Mouse (Mus musculus): ENCODE results near the gene Rnd2. TPM values are rescaled to one million over a fixed set of nuclear protein-coding genes. Genes with fewer than 3 reads are reported as not detected.
"Not testable (repeated sequence)": the region's sequence is repeated elsewhere in the genome, so short reads cannot be mapped to it uniquely, and the experiment has no call there.

Rnd2 gene
- polyA plus RNA-seq, 1 experiment = 19.2 TPM

DNA sequence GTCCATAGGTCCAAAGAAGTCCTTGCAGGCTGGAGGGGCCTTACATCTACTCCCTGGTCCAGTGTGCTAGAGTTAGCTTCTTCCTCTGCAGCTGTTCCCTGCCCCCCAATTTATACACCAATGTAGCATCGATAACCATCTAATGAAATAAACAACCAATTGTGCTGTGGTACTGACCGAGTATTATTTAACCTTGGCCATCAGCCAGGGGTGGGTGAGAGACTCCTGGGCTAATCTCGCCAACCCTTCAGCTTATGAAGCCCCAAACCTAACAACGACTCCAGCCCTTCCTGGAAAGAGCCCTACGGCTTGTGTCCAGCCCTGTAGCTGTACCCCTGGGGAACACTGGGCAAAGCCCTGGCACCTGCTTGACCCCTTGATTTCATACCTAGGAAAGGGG lies 9.5 kb downstream of the Rnd2 start:
- no peaks in the 10 kb centered on the region for H3K79me3 ChIP-seq (ENCODE audit: low read depth)
- H3K4me3 ChIP-seq (ENCODE audit: insufficient read depth, poor library complexity, severe bottlenecking) = no peak overlapping the region
- no peaks in the 10 kb centered on the region for H3K36me3 ChIP-seq (ENCODE audit: control insufficient read depth, insufficient read depth)
- TF ChIP-seq CTCF (IDR thresholded peaks at IDR 0.05; ENCODE audit: control insufficient read depth, insufficient read depth, insufficient read length) (no peak), USF1 (IDR thresholded peaks at IDR 0.05; ENCODE audit: low read depth) (no peak), MAX (IDR thresholded peaks at IDR 0.05) (no peak), MYOD1 (IDR thresholded peaks at IDR 0.05; ENCODE audit: control insufficient read depth, insufficient read length, low read depth) (no peak), MYOG (IDR thresholded peaks at IDR 0.05; ENCODE audit: control insufficient read depth, extremely low read depth, insufficient read length) (no peak), FOSL1 (IDR thresholded peaks at IDR 0.05; ENCODE audit: insufficient read depth, low read length, poor library complexity, severe bottlenecking) (no peak), CEBPB (IDR thresholded peaks at IDR 0.05; ENCODE audit: low read depth) (no peak)
- no peaks in the 10 kb centered on the region for H3K27me3 ChIP-seq (ENCODE audit: control insufficient read depth, insufficient read depth, insufficient read length)
- H3ac ChIP-seq (ENCODE audit: control insufficient read depth, insufficient read length, low read depth) = no peak overlapping the region
- no peaks in the 10 kb centered on the region for H3K79me2 ChIP-seq (ENCODE audit: control insufficient read depth, insufficient read depth)

DNA sequence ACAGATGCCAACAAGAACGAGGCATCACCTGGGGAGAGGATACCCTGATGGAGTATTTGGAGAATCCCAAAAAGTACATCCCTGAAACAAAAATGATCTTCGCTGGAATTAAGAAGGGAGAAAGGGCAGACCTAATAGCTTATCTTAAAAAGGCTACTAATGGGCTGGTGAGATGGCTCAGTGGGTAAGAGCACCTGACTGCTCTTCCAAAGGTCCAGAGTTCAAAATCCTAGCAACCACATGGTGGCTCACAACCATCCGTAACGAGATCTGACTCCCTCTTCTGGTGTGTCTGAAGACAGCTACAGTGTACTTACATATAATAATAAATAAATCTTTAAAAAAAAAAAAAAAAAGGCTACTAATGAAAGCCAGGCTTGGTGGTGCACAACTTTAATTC lies 11.6 kb downstream of the Rnd2 start:
- not testable (repeated sequence) for H3K27me3 ChIP-seq (ENCODE audit: control insufficient read depth, insufficient read depth, insufficient read length); H3ac ChIP-seq (ENCODE audit: control insufficient read depth, insufficient read length, low read depth); H3K79me3 ChIP-seq (ENCODE audit: low read depth); H3K79me2 ChIP-seq (ENCODE audit: control insufficient read depth, insufficient read depth); H3K36me3 ChIP-seq (ENCODE audit: control insufficient read depth, insufficient read depth); H3K4me3 ChIP-seq (ENCODE audit: insufficient read depth, poor library complexity, severe bottlenecking)

DNA sequence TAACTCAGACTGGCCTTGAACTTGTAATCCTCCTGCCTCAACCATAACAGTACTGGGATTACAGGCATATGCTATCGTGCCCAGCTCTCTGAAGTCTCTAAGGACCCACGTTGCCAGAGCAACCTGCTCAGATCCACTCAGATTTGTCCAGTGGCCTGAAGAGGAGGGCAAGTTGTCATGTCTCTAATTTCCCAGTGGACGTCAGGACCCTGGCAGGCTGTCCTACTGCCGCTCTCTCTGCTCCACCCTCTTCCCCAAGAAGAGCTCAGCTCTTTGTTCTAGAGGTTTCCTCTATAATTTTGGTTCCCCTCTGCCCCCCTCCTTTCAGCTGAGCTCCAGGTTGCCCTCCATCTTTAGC lies 12.4 kb downstream of the Rnd2 start:
- H3K4me3 ChIP-seq (ENCODE audit: insufficient read depth, poor library complexity, severe bottlenecking) = no peak overlapping the region
- H3ac ChIP-seq (ENCODE audit: control insufficient read depth, insufficient read length, low read depth) = no peak overlapping the region
- TF ChIP-seq USF1 (IDR thresholded peaks at IDR 0.05; ENCODE audit: low read depth) (no peak), FOSL1 (IDR thresholded peaks at IDR 0.05; ENCODE audit: insufficient read depth, low read length, poor library complexity, severe bottlenecking) (no peak), MYOD1 (IDR thresholded peaks at IDR 0.05; ENCODE audit: control insufficient read depth, insufficient read length, low read depth) (no peak), MYOG (IDR thresholded peaks at IDR 0.05; ENCODE audit: control insufficient read depth, extremely low read depth, insufficient read length) (no peak), CTCF (IDR thresholded peaks at IDR 0.05; ENCODE audit: control insufficient read depth, insufficient read depth, insufficient read length) (no peak), MAX (IDR thresholded peaks at IDR 0.05) (no peak), CEBPB (IDR thresholded peaks at IDR 0.05; ENCODE audit: low read depth) (no peak)
- H3K79me3 ChIP-seq (ENCODE audit: low read depth) = no peaks in the 10 kb centered on the region
- H3K36me3 ChIP-seq (ENCODE audit: control insufficient read depth, insufficient read depth) = no peaks in the 10 kb centered on the region
- H3K79me2 ChIP-seq (ENCODE audit: control insufficient read depth, insufficient read depth) = no peaks in the 10 kb centered on the region
- no peaks in the 10 kb centered on the region for H3K27me3 ChIP-seq (ENCODE audit: control insufficient read depth, insufficient read depth, insufficient read length)

DNA sequence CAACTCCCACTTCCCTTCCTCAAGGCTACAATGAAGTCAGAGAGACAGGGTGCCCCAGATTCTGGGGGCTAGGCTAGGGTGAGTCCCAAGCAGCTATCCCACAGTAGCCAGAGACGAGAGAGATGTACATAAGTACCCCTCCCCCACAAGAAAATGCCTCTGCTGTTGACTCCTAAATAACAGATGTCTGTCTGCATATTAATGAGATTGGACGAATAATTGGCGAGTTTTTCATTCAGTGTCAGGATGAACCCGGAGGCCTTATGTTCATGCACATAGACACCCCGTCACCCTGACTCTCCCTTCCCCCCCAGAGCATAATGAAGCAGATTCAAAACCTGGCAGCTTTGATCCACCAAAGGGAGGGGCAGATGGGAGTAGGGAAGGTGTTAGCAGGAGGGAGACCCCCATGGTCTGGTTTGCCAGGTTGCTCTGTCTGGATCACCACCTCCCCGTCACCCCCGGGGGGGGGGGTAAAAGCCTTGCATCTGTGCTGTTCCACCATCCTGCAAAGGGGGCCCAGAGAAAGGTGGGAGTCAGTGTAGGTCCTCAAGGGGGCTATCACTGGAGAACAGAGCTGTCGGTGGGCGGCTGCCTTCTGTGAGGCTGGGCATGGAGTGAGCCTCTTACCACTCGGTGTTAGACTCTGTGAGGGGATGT lies 12.9 kb downstream of the Rnd2 start:
- Histone ChIP-seq H3ac (ENCODE audit: control insufficient read depth, insufficient read length, low read depth) (no peak overlapping the region), H3K36me3 (ENCODE audit: control insufficient read depth, insufficient read depth) (no peaks in the 10 kb centered on the region), H3K79me3 (ENCODE audit: low read depth) (no peaks in the 10 kb centered on the region), H3K4me3 (ENCODE audit: insufficient read depth, poor library complexity, severe bottlenecking) (no peak overlapping the region), H3K27me3 (ENCODE audit: control insufficient read depth, insufficient read depth, insufficient read length) (no peaks in the 10 kb centered on the region), H3K79me2 (ENCODE audit: control insufficient read depth, insufficient read depth) (no peaks in the 10 kb centered on the region)
- TF ChIP-seq FOSL1 (IDR thresholded peaks at IDR 0.05; ENCODE audit: insufficient read depth, low read length, poor library complexity, severe bottlenecking) (no peak), MAX (IDR thresholded peaks at IDR 0.05) (no peak), CTCF (IDR thresholded peaks at IDR 0.05; ENCODE audit: control insufficient read depth, insufficient read depth, insufficient read length) (no peak), MYOD1 (IDR thresholded peaks at IDR 0.05; ENCODE audit: control insufficient read depth, insufficient read length, low read depth) (no peak), USF1 (IDR thresholded peaks at IDR 0.05; ENCODE audit: low read depth) (no peak), MYOG (IDR thresholded peaks at IDR 0.05; ENCODE audit: control insufficient read depth, extremely low read depth, insufficient read length) (no peak), CEBPB (IDR thresholded peaks at IDR 0.05; ENCODE audit: low read depth) (no peak)

DNA sequence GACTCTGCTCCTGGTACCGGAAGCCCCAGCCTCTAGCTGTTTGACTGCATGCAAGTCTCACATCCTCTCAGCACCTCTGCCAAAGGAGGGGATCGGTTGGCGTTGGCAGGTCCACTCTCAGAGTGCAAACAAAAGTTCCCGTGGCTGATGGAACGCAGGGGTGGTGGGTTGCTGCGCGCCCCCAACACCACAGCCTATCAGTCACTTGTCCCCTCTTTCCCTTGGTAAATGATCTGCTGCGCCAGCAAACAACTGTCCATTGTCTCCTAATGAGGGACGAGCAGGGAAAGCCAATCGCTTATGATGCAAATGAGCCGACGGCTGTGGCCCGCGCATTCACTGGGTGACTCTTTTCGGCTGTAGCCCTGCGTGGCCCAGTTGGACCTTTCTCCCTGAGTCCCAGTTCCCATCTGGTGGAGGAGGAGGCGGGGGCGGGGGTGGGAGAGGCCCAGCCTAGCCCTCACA lies 14.4 kb downstream of the Rnd2 start:
- H3K4me3 ChIP-seq (ENCODE audit: insufficient read depth, poor library complexity, severe bottlenecking) = no peak overlapping the region
- no peaks in the 10 kb centered on the region for H3K36me3 ChIP-seq (ENCODE audit: control insufficient read depth, insufficient read depth)
- H3ac ChIP-seq (ENCODE audit: control insufficient read depth, insufficient read length, low read depth) = no peak overlapping the region
- TF ChIP-seq FOSL1 (IDR thresholded peaks at IDR 0.05; ENCODE audit: insufficient read depth, low read length, poor library complexity, severe bottlenecking) (no peak), CTCF (IDR thresholded peaks at IDR 0.05; ENCODE audit: control insufficient read depth, insufficient read depth, insufficient read length) (no peak), CEBPB (IDR thresholded peaks at IDR 0.05; ENCODE audit: low read depth) (no peak), USF1 (IDR thresholded peaks at IDR 0.05; ENCODE audit: low read depth) (no peak), MYOD1 (IDR thresholded peaks at IDR 0.05; ENCODE audit: control insufficient read depth, insufficient read length, low read depth) (no peak), MYOG (IDR thresholded peaks at IDR 0.05; ENCODE audit: control insufficient read depth, extremely low read depth, insufficient read length) (no peak), MAX (IDR thresholded peaks at IDR 0.05) (no peak)
- no peaks in the 10 kb centered on the region for H3K79me2 ChIP-seq (ENCODE audit: control insufficient read depth, insufficient read depth)
- no peaks in the 10 kb centered on the region for H3K27me3 ChIP-seq (ENCODE audit: control insufficient read depth, insufficient read depth, insufficient read length)
- H3K79me3 ChIP-seq (ENCODE audit: low read depth) = no peaks in the 10 kb centered on the region

DNA sequence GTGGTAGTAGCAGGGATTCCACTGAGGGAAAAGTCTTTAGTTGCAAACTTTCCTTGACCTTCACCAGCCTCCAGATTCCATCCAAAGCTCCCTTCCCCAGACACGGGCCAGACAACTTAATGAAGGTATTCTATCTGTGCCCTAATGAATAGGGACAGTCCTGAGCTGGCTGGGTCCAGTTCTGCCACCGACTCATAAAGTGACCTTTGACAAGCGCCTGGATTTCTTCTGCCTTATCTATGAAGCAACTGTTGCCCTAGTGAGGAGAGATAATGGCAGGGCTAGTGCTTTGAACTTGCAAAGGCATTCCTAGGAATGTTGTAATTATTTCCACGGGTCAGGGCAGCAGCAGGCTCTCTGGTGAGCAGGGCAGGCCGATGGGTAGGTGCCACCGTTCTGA lies 16.1 kb downstream of the Rnd2 start:
- H3K27me3 ChIP-seq (ENCODE audit: control insufficient read depth, insufficient read depth, insufficient read length) = no peaks in the 10 kb centered on the region
- no peaks in the 10 kb centered on the region for H3K79me3 ChIP-seq (ENCODE audit: low read depth)
- H3ac ChIP-seq (ENCODE audit: control insufficient read depth, insufficient read length, low read depth) = no peak overlapping the region
- no peak for TF ChIP-seq CEBPB (IDR thresholded peaks at IDR 0.05; ENCODE audit: low read depth)
- TF ChIP-seq CTCF (IDR thresholded peaks at IDR 0.05; ENCODE audit: control insufficient read depth, insufficient read depth, insufficient read length) = no peak
- no peak for TF ChIP-seq MYOD1 (IDR thresholded peaks at IDR 0.05; ENCODE audit: control insufficient read depth, insufficient read length, low read depth)
- TF ChIP-seq MYOG (IDR thresholded peaks at IDR 0.05; ENCODE audit: control insufficient read depth, extremely low read depth, insufficient read length) = no peak
- TF ChIP-seq USF1 (IDR thresholded peaks at IDR 0.05; ENCODE audit: low read depth) = no peak
- no peak for TF ChIP-seq FOSL1 (IDR thresholded peaks at IDR 0.05; ENCODE audit: insufficient read depth, low read length, poor library complexity, severe bottlenecking)
- no peak for TF ChIP-seq MAX (IDR thresholded peaks at IDR 0.05)
- no peaks in the 10 kb centered on the region for H3K36me3 ChIP-seq (ENCODE audit: control insufficient read depth, insufficient read depth)
- no peak overlapping the region for H3K4me3 ChIP-seq (ENCODE audit: insufficient read depth, poor library complexity, severe bottlenecking)
- H3K79me2 ChIP-seq (ENCODE audit: control insufficient read depth, insufficient read depth) = no peaks in the 10 kb centered on the region
